Mouse (Mus musculus): ENCODE data around the gene Phldb1. TPM values are rescaled to one million over a fixed set of nuclear protein-coding genes. Genes with fewer than 3 reads are reported as not detected.

Gene Phldb1
- polyA plus RNA-seq, 1 experiment from 2014 or later: 46.1 TPM

DNA sequence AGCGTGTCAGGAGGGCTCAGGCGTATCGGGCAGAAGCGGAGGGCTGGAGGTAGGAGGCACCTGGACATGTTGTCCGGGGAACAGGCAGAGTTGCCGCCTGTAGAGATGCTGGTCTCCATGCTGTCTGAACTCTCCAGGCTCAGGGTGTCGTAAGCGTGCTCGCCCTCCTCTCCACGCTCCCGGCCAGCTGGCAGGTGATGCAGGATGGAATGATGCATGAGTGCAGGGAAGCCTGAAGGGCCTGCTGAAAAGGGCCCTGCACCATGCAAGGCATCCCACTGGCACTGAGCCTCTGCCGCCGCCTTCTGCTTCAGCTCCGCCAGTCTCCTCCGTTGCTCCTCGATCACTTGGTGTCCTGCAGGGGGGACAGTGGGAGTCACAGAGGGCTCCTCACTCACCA lies 37.1 kb downstream of the Phldb1 start:
- no peak overlapping the region for H3K4me2 ChIP-seq (replicated peaks)

DNA sequence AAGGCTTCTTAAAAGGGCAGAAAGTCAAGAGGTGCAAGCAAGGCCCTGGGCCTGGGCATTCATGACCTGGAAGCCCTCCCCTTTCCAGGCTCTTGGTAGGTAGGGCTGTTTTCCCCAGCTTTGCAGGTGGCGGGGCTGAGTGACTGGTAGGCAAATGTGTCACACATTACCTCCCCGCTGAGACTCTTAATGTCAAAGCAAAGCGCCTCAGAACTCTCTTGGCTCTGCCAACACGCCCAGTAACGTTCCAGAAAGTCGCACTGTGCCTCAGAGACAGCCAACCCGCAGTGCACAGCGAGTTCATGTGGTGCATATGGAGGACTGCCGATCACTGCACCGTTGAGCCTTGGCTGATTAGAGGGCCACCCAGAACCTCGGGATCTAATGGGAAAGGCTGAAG lies 41.9 kb downstream of the Phldb1 start:
- Histone ChIP-seq H3K27me3 (no peaks in the 10 kb centered on the region), H3K4me1 (no peaks in the 10 kb centered on the region; the same call in 1 of the 2 replicates), H3K9me3 (no peaks in the 10 kb centered on the region), H3K4me3 (no peak overlapping the region), H3K36me3 (peaks cover 94% of the 10 kb centered on the region), H3K4me2 (replicated peaks) (no peak overlapping the region), H3K9ac (no peak overlapping the region), H3K27ac (no peak overlapping the region)
- 80% methylated on average over 11 of the region's 11 CpGs for WGBS
- no peak for ATAC-seq (ENCODE audit: low FRiP score, low read depth)

More for the DNA sequence above, 37.1 kb downstream of the Phldb1 start:
- WGBS: 89% methylated on average over 16 of the region's 16 CpGs
- peaks cover 100% of the 10 kb centered on the region for H3K36me3 ChIP-seq
- no peak overlapping the region for H3K27ac ChIP-seq
- H3K27me3 ChIP-seq: no peaks in the 10 kb centered on the region
- H3K4me1 ChIP-seq: no peaks in the 10 kb centered on the region
- no peak overlapping the region for H3K4me3 ChIP-seq
- no peak overlapping the region for H3K9ac ChIP-seq
- ATAC-seq (ENCODE audit: low FRiP score, low read depth): no peak
- H3K9me3 ChIP-seq: no peaks in the 10 kb centered on the region

DNA sequence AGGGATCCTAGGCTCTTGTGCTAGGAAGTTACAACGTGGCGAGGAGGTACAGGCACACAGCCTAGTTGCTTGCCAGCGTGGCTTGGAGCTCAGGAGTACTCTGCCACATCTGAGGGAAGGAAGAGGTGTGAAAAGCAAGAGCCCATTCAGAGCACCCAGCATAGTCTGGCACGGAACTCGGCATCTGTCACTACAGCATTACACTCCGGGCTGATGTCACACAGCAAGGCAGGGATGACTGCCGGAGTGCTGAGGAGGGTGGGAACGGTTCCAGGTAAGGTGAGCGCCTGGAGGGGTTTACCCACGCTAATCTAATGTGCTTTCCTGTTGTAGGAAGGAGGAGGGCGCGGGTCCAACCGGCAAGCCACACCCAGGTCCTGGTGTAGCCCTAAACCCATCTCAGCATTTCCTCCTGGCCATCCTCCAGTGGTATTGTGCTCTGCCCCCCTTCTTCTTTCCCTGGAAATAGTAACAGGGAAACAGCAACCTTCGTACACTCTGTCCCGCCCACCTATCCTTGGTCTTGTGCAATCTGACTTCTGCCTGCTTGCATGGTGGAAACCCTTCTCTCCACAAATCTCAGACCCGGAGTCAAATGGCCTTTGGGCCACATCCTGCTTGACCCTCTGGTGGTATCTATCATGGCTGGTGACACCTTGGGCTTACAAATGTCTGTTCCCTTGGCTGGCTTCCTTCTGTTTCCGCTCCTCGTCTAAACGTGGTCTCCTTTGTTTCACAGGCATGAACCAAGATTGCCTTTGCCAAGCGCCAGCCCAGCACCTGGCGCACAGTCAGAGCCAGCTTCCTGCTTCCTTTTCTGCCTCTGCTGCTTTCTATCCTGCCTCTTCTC lies 43.1 kb downstream of the Phldb1 start:
- H3K36me3 ChIP-seq: peaks cover 94% of the 10 kb centered on the region
- no peak overlapping the region for H3K4me2 ChIP-seq (replicated peaks)
- H3K9me3 ChIP-seq: no peaks in the 10 kb centered on the region
- H3K4me3 ChIP-seq: no peak overlapping the region
- WGBS: 74% methylated on average over 21 of the region's 21 CpGs
- no peaks in the 10 kb centered on the region for H3K27me3 ChIP-seq
- H3K9ac ChIP-seq: 0 out of 2 replicates have a peak overlapping the region, but pooled peaks have one; percentile 13
- ATAC-seq (ENCODE audit: low FRiP score, low read depth): no peak
- H3K27ac ChIP-seq: no peak overlapping the region; the same call in 1 of the 2 replicates
- no peaks in the 10 kb centered on the region; the same call in 1 of the 2 replicates for H3K4me1 ChIP-seq

DNA sequence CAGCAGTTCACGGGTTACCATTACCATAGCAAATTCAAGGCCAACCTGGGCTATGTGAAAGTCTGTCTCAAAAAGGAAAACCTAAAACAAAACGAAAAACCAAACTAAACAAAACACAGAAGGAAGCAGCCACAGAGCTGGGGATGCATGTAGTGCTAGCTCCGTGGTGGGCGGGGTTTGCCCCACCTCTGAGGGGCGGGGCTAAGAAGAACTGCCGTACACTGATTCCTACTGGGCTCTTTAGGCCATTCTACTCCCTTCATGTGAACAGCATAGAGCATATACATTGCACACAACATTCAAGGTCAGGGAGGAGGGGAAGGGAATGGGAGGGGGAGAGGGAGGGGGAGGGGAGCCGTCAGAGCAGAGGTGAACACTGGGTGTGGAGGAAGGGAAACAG lies 44.4 kb downstream of the Phldb1 start:
- peaks cover 88% of the 10 kb centered on the region for H3K36me3 ChIP-seq
- no peak for ATAC-seq (ENCODE audit: low FRiP score, low read depth)
- no peak overlapping the region for H3K27ac ChIP-seq
- no peaks in the 10 kb centered on the region; the same call in 1 of the 2 replicates for H3K4me1 ChIP-seq
- H3K4me3 ChIP-seq: no peak overlapping the region
- H3K9me3 ChIP-seq: no peaks in the 10 kb centered on the region
- no peaks in the 10 kb centered on the region for H3K27me3 ChIP-seq
- no peak overlapping the region for H3K4me2 ChIP-seq (replicated peaks)
- 39% methylated on average over 7 of the region's 7 CpGs for WGBS
- no peak overlapping the region for H3K9ac ChIP-seq

DNA sequence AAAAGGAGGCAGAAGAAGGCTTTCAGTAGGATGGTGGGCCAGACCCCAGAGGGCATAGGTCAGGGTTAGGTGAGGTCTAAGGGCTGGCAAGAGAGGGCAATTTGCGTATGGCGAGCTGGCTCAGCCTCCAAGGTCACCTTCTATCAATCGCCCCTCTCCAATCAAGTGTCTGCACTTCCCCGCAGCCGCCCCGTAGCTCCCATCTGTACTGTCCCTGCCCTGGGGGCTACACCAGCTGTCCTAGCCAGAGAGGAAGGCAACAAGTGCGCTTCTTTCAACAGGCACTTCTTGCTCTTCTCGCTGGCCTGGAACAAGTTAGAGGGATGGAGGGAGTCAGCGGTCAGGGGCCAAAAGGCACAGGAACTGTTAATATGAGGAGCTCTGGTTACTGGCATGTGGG lies 47.0 kb downstream of the Phldb1 start:
- Histone ChIP-seq H3K36me3 (peaks cover 61% of the 10 kb centered on the region), H3K9me3 (no peaks in the 10 kb centered on the region), H3K9ac (no peak overlapping the region), H3K4me1 (no peaks in the 10 kb centered on the region; the same call in 1 of the 2 replicates), H3K27me3 (no peaks in the 10 kb centered on the region), H3K27ac (no peak overlapping the region), H3K4me3 (no peak overlapping the region), H3K4me2 (replicated peaks) (no peak overlapping the region)
- ATAC-seq (ENCODE audit: low FRiP score, low read depth): no peak
- WGBS: 71% methylated on average over 9 of the region's 9 CpGs

DNA sequence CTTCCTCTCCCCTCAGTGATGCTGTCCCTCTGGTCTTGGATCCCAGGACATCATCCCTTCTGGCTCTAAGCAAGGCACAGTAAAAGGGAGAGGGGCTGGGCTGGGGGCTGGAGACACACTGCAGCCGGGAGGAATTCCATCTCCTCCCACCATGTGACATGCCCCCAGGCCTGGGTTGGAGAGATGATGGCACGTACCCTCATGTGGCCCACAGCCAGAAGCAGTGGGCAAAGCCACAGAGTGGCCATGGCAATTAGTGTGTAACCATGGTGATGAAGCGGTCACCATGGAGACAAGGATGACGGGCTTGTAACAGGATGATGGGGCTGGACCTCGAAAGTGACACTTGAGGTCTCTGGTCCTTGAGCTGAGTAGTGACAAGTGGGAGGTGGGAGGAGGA lies 48.4 kb downstream of the Phldb1 start:
- no peak for ATAC-seq (ENCODE audit: low FRiP score, low read depth)
- no peaks in the 10 kb centered on the region for H3K27me3 ChIP-seq
- H3K4me1 ChIP-seq: no peaks in the 10 kb centered on the region
- no peak overlapping the region for H3K4me3 ChIP-seq
- no peak overlapping the region for H3K9ac ChIP-seq
- no peak overlapping the region for H3K4me2 ChIP-seq (replicated peaks)
- no peak overlapping the region; the same call in 1 of the 2 replicates for H3K27ac ChIP-seq
- peaks cover 48% of the 10 kb centered on the region for H3K36me3 ChIP-seq
- 65% methylated on average over 5 of the region's 5 CpGs for WGBS
- no peaks in the 10 kb centered on the region for H3K9me3 ChIP-seq

DNA sequence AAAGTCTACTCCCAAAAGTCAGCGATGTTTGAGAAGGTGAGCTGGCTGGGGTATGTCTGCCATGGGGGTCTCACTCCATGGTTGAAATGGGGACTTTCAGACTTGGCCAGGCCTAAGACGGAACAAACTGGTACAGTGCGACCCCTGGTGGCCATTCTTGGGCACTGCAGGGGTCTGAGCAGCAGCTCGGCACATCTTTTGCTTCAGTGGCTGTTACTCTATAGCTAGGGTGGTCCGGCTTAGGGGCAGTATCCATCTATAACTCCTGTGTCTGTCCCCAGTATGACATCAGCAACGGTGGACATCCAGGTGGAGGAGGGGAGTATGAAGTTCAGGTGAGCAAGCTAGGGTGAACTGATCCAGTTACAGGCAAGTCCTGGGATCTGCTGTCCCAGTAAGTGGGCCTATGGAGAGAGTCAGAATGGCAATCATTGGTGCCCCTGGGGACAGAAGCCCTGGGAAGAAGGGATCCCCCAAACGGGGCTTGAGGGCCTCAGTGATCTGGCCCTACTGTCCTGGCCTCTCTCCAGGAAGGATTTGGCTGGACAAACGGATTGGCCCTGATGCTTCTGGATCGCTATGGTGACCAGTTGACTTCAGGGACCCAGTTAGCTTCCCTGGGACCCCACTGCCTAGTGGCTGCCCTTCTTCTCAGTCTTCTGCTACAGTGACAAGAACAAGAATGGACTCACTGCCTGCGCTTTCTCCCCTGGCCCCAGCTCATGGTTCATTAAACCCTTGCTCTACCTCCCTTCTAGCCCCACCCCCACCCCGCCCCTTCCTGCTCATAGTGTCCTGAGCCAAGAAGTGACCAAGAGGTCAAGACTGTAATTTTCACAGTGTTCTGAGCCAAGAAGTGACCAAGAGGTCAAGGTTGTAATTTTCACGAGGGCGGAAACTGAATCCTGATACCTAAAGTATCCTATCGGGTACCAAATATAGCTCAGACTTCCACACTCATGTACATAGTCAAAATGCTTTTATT lies 49.4 kb downstream of the Phldb1 start:
- Histone ChIP-seq H3K9ac (0 out of 2 replicates have a peak overlapping the region, but pooled peaks have one; percentile 19), H3K27ac (no peak overlapping the region; the same call in 1 of the 2 replicates), H3K27me3 (no peaks in the 10 kb centered on the region), H3K9me3 (no peaks in the 10 kb centered on the region), H3K4me1 (no peaks in the 10 kb centered on the region), H3K4me2 (replicated peaks) (no peak overlapping the region), H3K4me3 (no peak overlapping the region), H3K36me3 (peaks cover 38% of the 10 kb centered on the region)
- WGBS: 41% methylated on average over 14 of the region's 14 CpGs
- ATAC-seq (ENCODE audit: low FRiP score, low read depth): peak; percentile 73; the same call in 1 of the 2 replicates

DNA sequence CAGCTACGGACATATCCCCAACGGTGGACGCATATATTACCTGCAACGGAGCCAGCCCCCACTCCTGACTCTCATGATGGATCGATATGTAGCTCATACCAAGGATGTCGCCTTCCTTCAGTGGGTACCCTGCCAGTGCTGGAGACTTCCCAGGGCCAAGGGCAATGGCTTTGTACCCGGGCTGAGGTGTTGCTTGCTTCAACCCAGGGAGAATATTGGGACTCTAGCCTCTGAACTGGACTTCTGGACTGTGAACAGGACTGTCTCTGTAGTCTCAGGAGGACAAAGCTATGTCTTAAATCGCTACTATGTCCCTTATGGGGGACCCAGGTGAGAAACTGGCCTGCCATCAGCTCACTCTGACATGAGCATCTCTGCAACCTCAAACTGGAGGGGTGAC lies 52.0 kb downstream of the Phldb1 start:
- no peaks in the 10 kb centered on the region for H3K27me3 ChIP-seq
- H3K27ac ChIP-seq: no peak overlapping the region
- 85% methylated on average over 8 of the region's 8 CpGs for WGBS
- H3K9me3 ChIP-seq: 0 out of 2 replicates have a peak, but pooled peaks cover 2% of the 10 kb centered on the region
- no peak overlapping the region for H3K4me2 ChIP-seq (replicated peaks)
- ATAC-seq (ENCODE audit: low FRiP score, low read depth): no peak
- H3K4me3 ChIP-seq: no peak overlapping the region
- H3K36me3 ChIP-seq: peaks cover 18% of the 10 kb centered on the region
- no peaks in the 10 kb centered on the region for H3K4me1 ChIP-seq
- H3K9ac ChIP-seq: no peak overlapping the region

DNA sequence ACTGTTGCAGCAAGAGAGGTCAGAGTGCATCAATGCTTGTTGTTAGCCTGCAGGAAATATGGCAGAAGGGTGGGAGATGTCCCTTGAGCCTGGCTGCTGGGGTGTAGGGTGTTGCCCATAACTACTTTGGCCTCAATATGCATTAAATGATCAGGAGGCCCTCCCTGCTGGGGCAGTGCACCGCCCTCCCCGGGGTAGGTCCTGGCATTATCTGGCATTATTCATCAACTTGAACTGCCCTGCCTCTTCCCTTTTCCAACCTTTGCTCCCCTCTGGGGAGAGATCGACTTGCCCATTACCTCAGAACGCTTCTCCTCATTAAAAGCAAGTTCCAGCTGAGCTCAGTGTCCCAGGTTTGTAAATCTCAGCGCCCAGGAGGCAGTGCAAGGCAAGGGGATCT lies 55.4 kb downstream of the Phldb1 start:
- Histone ChIP-seq H3K27me3 (no peaks in the 10 kb centered on the region), H3K4me1 (no peaks in the 10 kb centered on the region), H3K4me2 (replicated peaks) (no peak overlapping the region), H3K9ac (no peak overlapping the region), H3K4me3 (no peak overlapping the region), H3K27ac (no peak overlapping the region), H3K9me3 (0 out of 2 replicates have a peak, but pooled peaks cover 2% of the 10 kb centered on the region), H3K36me3 (no peaks in the 10 kb centered on the region)
- 67% methylated on average over 5 of the region's 5 CpGs for WGBS
- no peak for ATAC-seq (ENCODE audit: low FRiP score, low read depth)

DNA sequence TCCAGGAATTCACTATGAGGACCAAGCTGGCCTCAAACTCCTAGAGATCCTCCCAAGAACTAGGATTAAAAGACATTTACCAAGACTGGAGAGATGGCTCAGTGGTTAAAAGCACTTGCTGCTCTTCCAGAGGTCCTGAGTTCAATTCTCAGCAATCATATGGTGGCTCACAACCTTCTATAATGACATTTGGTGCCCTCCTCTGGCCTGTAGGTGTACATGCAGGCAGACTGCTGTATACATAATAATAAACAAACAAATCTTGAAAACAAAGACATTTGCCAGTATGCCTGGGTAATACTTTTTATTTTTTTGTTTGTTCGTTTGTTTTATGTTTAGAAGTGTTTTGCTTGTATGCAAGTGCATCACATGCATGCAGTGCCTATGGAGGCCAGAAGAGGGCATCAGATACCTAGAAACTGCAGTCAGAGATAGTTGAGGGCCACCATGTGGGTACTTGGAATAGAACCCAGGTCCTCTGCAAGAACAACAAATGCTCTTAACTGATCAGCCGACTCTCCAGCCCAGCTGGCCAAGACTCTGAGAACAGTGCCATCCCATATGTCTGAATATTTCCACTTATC lies 56.6 kb downstream of the Phldb1 start:
- Histone ChIP-seq H3K27ac (no peak overlapping the region), H3K27me3 (no peaks in the 10 kb centered on the region), H3K9ac (no peak overlapping the region), H3K4me2 (replicated peaks) (no peak overlapping the region), H3K9me3 (0 out of 2 replicates have a peak, but pooled peaks cover 2% of the 10 kb centered on the region), H3K36me3 (no peaks in the 10 kb centered on the region), H3K4me3 (no peak overlapping the region), H3K4me1 (no peaks in the 10 kb centered on the region)
- WGBS: 93% methylated on average over 2 of the region's 2 CpGs
- no peak for ATAC-seq (ENCODE audit: low FRiP score, low read depth)

DNA sequence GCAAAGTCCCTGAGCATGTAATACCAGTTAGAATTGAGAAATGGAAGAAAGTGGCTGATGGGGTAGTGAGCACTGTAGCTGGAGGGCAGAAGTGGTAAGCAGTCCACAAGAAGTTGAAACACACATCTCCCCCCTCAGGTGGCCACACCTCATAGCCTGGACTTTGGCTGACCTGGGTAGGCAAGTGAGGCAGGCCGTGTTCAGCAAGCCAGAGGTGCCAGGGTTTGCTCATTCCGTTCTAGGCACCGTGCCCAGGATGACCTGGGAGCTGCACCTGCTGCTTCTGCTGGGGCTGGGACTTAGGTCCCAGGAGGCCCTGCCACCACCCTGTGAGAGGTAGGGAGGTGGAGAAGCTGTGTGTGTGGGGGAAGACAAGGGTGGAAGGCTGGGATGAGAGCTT lies 62.0 kb downstream of the Phldb1 start, which contains the start of gene Treh:
Gene Treh, plus strand, starts transcription at position 229 of the 400 bp plus-strand sequence.
- 83% methylated on average over 3 of the region's 3 CpGs for WGBS
- Histone ChIP-seq H3K36me3 (no peaks in the 10 kb centered on the region), H3K4me1 (no peaks in the 10 kb centered on the region), H3K27ac (no peak within 1 kb of the TSS), H3K4me2 (replicated peaks) (no peak within 1 kb of the TSS), H3K27me3 (no peaks in the 10 kb centered on the region), H3K9me3 (peaks cover 3% of the 10 kb centered on the region; the same call in 1 of the 2 replicates), H3K4me3 (no peak within 1 kb of the TSS), H3K9ac (no peak within 1 kb of the TSS)
- no peak for ATAC-seq (ENCODE audit: low FRiP score, low read depth)

Data from limb, embryonic 13.5 days (tissue).